Mouse (Mus musculus) cerebellum, adult 8-10 months (tissue): ENCODE measurements around the gene Txnrd2.
A peak's percentile ranks its signal among the peaks of the same experiment; 100 is the strongest.

Source experiments
- DNase-seq: peaks from one replicate; pipeline ENCODE4 v3.0.0; 2022

Txnrd2 gene

GRCm38 (mm10) chr16:18497865-18498515, 71.8 kb downstream of the Txnrd2 start:
- no peak for DNase-seq

GRCm38 (mm10) chr16:18498558-18498990, 72.4 kb downstream of the Txnrd2 start, which contains the start of the genes Gnb1l and Rtl10:
Gnb1l (plus strand) TSS chr16:18498713.
Rtl10 (plus strand) TSS chr16:18498901.
- DNase-seq, result peak; percentile 94

- DNase-seq, result peak; percentile 43
These were observed 72.8 kb downstream of the Txnrd2 start for GRCm38 (mm10) chr16:18498996-18499395.

- DNase-seq, result no peak
These were observed 75.3 kb downstream of the Txnrd2 start for GRCm38 (mm10) chr16:18501531-18501930.

GRCm38 (mm10) chr16:18503566-18504342, 77.6 kb downstream of the Txnrd2 start:
- no peak for DNase-seq

- DNase-seq, result no peak
These were observed 80.5 kb downstream of the Txnrd2 start for GRCm38 (mm10) chr16:18506524-18507199.

GRCm38 (mm10) chr16:18507200-18507549, 81.0 kb downstream of the Txnrd2 start:
- no peak for DNase-seq

- no peak for DNase-seq
These were observed 85.6 kb downstream of the Txnrd2 start for GRCm38 (mm10) chr16:18511741-18512140.

GRCm38 (mm10) chr16:18513508-18513907, 87.3 kb downstream of the Txnrd2 start:
- DNase-seq, result no peak

GRCm38 (mm10) chr16:18518091-18518490, 91.9 kb downstream of the Txnrd2 start:
- no peak for DNase-seq

GRCm38 (mm10) chr16:18523563-18524245, 97.5 kb downstream of the Txnrd2 start:
- DNase-seq, result no peak

- DNase-seq, result no peak
These were observed 102.5 kb downstream of the Txnrd2 start for GRCm38 (mm10) chr16:18528656-18529055.
